Mouse (Mus musculus): ENCODE data around the gene Plxnb1.

The Plxnb1 gene

DNA sequence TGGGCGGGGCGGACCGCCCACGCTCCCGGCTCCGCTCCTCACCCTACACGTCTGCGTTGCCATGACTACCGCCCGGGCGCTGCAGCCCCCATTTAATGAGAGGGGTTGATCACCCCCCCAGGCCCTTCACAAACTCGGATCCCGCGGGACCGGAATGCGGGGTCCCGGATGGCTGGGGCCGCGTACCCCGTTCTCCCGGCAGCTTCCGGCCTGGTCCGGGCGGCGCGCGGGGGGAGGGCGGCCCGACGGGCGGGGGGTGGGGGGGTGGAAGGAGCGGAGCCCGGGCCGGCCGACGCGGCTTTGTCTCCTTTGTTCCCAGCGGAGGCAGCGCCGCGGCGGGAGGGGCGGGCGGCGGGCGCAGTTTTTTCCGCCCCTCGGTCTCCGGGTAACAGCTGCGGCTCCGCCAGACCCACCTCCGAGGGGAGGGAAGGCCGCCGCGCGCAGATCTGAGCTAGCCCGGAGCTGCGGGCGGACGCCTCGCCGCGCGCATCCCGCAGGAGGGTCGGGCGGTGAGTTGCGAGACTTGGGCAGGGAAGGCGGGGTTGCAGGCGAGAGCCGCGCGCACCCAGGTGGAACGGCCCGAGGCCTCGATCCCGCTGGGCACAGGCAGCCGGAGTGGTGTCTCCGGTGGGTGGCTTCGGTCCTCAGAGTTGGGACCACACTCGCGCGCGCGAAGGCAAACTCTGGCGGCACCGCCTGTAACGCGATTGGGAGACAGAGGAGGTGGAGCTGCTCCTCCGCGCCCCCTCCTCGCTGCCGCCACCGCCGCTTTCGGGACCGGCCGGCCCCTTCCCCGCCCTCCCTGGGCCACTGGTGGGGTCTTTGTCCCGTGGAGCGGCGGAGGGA lies at the start of gene Plxnb1:
TSS of gene Plxnb1 (plus strand) at position 253 of the 846 bp plus-strand sequence.
- peak; percentile 23 to 47 for DNase-seq (ENCODE audit: low spot score in 2 of 2)

DNA sequence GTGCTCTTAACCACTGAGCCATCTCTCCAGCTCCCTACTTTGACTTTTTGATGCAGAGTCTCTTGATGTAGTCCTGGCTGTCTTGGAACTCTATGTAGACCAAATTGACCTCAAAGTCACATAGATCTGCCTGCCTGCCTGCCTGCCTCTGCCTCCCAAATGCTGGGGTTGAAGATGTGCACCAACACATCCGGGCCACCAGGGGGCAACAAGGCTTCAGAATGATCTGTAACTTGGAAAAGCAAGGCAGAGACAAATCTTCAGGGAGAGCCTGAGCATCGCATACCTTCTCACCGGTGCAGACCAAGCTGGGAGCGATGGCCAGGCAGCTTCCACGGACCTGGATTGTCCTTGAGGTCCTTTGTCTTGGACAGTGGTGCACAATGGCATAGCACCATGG lies 48.9 kb upstream of the Plxnb1 start:
- DNase-seq (ENCODE audit: low spot score in 2 of 2) = peak; percentile 51 to 79

DNA sequence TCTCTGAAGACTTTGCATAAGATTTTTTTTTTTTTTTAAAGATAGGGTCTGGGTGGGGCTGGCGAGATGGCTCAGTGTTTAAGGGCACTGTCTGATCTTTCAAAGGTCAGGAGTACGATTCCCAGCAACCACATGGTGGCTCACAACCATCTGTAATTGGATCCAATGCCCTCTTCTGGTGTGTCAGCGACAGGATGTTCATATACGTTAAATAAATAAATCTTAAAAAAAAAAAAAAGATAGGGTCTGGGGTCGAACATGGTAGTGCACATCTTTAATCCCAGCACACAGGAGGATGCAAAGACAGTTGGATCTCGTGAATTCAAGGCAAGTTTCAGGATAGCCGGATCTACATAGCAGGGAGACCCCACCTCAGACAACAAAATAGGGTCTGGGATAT lies 45.9 kb upstream of the Plxnb1 start:
- DNase-seq (ENCODE audit: low spot score in 2 of 2) = no peak

DNA sequence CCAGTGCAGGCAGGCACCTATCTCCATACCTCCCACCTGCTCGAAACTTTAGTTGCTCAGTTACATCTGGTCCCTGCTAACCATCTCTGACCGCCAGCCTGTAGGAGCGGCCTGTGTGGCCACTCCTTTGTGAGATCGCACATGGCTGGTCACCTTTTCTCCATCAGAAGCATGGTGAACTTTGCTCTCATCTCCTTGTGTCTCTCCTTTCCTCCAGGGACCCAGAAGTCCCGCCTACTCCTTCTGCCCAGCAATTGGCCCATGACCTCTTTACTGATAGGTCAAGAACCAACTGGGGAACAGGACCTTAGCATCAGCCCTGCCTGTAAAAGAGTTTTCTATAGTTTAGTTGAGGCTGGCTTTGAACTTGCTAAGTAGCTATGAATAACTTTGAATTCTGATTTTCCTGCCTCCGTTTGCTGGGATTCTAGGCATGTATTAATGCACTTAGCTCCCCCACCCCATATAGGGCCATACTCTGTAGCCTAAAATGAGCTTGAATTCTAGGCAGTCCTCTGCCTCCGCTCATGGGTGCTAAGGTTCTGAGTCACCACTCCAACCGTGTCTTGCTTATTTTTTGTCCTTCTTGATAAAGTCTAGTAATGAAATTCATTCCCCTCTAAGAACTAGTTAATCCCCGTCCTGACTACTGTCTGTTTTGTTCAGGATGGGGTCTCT lies 45.1 kb upstream of the Plxnb1 start:
- DNase-seq (ENCODE audit: low spot score in 2 of 2) = peak; percentile 4 to 36

GRCm38 (mm10) chr9:109050674-109050997 lies 44.6 kb upstream of the Plxnb1 start:
- DNase-seq (ENCODE audit: low spot score in 2 of 2) = peak in 1 of 2 experiments; percentile 6

GRCm38 (mm10) chr9:109051011-109051501 lies 44.1 kb upstream of the Plxnb1 start:
- DNase-seq (ENCODE audit: low spot score in 2 of 2) = peak; percentile 21 to 45

DNA sequence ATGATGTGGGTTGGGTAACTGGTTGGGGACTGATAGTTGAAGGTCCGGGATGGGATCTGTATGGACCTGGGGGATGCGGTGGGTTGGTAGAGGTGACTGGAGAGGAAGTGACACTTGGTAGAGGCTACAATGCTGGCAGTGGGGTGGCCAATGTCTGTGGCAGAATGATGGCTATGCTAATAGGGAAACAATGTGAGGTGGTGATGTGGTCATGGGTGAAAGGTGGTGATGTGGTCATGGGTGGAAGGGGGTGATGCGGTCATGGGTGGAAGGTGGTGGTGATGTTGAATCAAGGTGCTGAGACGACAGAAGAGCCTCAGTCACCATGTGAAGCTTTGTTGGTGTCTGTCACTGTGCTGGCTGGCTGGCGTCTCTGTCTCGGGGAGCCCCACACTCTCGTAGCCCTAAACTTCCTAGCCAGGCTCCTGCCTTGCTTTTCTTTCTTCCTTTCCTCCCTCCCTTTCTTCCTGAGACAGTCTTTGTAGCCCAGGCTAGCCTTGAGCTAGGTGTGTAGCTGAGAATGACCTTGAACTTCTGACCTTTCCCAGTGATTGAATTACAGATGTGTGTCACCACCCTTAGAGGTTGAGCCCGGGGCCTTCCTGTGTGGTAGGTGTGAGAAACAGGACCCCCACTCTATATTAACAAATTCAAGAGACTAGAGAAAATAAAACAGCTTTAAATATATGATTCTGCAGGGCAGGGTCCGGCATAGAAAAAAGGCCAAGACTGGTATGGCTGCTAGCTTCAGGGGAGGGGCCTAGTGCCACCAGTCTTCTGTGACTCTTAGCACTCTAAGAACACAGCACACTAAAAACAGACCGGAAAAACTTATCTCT lies 43.3 kb upstream of the Plxnb1 start:
- peak; percentile 3 to 56 for DNase-seq (ENCODE audit: low spot score in 2 of 2)

DNA sequence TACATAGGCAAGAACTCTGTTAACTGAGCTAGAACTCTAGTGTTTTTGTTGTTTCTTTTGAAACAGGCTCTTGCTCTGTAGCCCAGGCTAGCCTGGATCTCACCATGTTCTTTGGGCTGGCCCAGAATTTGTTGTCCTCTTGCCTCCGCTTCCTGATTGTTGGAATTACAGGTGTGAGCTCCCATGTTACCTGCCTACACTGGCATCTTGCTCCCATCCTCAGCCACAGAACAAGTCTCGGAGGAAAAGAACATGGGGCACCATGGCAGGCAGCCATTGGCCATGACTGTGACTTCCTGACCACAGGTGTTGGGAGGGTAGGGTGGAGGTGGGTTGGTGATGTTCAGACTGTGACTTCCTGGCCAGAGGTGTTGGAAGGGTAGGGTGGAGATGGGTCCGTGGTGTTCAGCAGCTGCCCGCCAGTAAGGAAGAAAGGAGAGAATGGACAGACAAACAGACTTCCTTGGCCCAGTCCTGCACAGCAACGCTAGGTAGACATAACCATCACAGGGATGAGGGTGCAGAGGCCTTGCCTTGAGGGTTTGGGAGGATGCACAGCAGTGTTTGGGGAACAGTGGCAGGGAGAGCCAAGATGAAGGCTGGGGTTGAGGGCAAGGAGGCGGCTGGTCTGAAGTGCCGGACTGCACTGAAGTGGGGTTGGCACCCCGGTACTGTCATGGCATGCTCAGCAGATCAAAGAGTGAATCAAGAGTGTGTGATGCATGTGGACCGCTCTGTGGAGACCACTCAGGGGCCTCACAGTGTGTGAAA lies 42.5 kb upstream of the Plxnb1 start:
- DNase-seq (ENCODE audit: low spot score in 2 of 2) = peak in 1 of 2 experiments; percentile 13

DNA sequence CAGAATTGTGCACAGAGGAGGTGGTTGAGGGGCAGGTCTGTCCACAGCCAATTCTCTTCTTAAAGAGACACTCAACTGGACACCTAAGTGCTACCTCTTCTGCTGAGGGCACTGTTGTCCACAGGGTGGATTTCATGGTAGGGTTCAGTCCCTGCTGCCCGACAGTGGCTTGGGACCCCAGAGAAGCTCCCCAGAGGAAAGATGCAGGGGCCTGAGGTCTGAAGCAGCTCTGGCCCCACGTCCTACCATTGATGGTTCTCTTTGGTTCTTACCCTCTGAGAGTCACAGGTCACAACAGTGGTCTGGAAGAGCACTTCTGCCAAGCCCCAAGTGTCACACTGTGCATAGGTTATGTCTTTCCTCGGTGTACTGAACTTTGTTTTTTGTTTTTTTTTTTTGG lies 41.8 kb upstream of the Plxnb1 start:
- peak in 1 of 2 experiments; percentile 10 for DNase-seq (ENCODE audit: low spot score in 2 of 2)

DNA sequence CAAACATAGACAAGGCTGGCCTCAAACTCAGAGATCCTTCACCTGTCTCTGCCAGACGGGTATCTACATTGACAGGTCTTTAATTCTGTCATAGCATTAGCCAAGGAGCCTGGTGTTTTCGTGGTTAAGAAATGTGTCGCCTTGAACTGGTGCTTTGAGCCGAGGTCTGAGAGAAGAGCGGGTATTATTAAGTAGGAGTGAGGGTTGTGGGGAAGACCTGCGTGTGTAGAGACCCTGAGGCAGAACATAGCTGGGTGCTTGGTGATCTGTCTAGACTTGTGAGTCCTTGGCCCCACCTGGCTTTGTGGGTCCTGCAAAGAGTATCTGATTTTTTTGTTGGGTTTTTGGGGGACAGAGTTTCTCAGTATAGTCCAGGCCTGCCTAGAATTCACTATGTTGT lies 41.3 kb upstream of the Plxnb1 start:
- peak; percentile 6 to 11 for DNase-seq (ENCODE audit: low spot score in 2 of 2)

DNA sequence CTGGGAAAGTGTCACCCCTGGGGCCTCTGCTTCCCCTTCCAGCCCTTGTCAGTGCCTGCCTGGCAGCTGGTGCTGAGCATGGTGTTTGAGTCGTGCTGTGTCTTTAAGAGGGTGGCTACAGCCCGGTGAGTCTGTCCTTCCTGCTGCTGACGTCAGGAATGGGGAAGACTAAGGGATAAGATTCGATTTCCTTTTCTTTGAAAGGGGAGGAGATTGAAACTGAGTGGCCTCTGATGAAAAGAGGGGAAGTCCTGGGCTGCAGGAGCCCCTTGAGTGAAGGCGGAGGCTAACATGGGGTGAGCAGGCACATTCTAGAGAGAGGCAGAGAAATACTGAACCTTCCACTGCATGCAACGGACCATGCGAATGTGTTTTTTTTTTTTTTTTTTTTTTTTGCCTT lies 40.5 kb upstream of the Plxnb1 start:
- peak; percentile 43 to 56 for DNase-seq (ENCODE audit: low spot score in 2 of 2)

DNA sequence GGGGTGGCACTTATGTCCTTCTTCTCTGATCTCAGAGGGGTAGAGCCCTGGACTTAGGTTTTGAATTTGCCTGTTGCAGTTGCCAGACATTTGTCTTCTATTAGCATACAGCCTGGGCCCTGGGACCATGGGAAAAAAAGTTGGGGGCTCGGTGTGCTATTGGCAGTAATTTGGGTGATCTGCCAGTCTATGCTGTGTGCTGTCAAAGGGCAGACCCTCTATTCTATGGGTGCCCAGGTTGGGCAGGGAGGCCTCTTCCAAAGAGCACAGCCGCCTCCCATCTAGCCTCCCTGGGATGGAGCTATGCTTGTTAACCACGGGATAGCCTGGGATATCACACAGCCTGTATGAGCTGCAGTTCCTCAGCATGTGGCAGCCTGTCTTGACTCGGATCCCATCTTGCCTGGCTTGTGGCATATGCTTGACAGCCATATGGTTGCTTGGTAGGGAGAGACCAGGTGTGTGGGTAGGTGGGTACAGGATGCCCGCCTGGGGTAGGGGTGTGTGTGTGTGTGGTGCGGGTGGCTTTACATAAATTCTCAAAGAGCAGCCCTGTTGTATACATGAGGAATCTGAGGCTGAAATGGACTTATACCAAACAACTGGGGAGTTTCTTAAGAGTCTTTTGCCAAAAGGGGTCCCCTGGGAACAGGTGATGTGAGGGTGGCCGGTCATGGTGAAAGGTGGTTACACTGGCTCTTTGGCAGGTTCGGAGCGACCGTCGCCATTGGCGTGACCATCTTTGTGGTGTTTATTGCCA lies 39.7 kb upstream of the Plxnb1 start:
- DNase-seq (ENCODE audit: low spot score in 2 of 2) = peak; percentile 13 to 16

GRCm38 (mm10) chr9:109056081-109056690 lies 39.0 kb upstream of the Plxnb1 start:
- peak; percentile 7 to 18 for DNase-seq (ENCODE audit: low spot score in 2 of 2)

DNA sequence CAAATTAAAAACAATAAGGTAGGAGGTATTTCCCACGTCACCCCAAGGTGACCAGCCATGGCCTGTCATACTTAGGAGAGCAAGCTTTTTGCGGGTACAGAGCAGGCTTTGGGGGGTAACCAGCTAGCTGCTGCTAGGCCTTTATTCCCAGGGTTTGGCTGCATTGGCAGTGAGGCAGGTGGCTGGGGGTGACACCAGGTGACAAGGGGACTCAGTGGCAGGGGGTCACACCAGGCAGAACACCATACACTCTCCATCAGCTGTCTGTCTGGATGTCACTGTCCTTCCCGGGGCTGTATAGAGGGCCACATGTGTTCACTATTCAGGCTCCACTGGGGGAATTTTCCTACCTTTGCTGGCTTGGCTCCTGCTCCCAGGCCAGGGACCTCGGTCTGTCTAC lies 38.3 kb upstream of the Plxnb1 start:
- peak; percentile 9 to 14 for DNase-seq (ENCODE audit: low spot score in 2 of 2)

DNA sequence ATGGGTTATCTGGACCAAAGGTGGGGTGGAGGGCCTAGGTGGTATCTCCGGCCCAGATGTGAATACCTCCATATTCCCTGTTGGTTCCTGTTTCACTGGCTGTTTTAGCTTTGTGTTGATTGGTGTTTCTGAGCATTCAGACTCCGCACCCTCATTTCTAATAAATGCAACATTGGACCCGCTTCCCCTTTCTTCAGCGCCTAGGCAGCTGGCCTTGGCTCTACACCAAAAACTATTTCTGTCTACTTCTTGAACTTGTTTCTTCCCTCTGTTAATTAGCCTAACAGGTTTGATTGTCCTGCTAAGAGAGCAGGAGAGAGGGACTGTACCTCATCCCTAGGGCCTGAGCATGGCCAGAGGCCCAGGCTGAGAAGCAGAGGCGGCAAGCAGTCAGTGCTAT lies 37.6 kb upstream of the Plxnb1 start:
- DNase-seq (ENCODE audit: low spot score in 2 of 2) = peak; percentile 8 to 23

- DNase-seq (ENCODE audit: low spot score in 2 of 2) = no peak
Observed at GRCm38 (mm10) chr9:109058006-109058765, 37.0 kb upstream of the Plxnb1 start.

DNA sequence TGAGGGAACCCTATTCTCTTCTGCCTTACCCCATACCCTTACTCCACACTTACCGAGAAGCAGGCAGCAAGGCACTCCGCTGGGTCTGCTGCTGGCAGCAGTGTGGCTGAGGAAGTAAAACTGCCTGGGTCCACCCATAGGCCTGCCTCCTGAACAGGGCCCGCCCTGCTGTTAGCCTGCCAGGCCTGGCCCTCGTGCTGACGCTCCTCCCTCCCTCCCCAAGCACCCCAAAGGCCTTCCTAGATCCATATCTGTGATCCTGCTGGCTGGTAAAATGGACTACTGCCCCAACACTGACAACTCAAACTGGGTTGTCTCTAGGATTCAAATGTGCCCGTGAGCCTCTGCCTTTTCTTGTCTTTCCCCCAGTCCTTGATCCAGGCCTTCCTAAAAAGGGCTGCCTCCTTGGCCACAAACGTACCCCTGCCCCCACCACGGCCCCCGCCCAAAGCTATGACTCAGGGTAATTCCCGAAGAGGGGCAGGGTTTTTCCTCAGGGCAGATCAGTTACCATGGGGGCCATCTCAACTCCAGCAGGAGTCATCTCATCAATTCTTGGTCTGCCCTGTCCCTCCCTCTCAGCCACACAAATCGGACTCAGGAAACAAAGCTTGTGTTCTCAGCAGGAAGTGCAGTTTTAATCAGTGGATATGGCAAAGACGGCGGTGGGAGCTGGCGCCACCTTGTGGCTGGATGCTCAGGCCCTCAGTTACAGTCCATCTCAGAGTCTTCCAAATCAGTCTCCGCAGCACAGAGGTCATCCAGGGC lies 35.9 kb upstream of the Plxnb1 start, which contains the start of gene Trex1:
TSS of gene Trex1 (minus strand) at position 599 of the 768 bp plus-strand sequence.
- peak; percentile 81 to 91 for DNase-seq (ENCODE audit: low spot score in 2 of 2)

DNA sequence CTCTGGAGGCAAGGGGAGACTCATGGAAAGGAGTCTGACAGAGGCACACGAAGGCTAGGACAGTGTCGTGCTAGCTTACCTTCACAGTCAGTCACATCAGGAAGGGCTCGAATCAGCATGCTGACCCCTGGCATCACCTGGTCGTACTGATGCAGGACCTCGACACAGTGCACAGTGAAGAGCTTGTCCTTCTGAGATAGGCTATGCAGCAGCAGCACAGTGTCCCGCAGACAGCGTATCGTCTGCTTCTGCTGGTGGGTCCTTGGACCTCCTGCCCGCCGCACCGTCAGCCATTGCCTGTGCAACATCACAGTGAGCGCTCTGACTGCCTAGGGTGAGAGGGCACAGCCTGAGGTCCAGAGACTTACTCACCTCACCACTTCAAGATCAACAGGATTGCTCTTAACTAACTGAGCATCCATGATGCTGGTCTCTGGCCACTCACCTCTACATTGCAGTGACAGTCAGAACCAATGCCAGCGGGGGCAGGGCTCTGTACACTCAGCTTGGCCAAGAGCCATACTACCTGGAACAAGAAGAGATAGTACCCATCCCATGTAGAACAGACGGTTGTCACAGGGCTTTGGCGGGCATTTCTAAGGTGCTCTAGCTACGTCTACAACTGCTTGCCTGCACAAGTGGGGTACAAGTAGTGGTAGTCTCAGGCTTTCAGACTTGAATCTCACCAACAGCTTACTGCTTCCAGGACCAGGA lies 34.8 kb upstream of the Plxnb1 start:
- DNase-seq (ENCODE audit: low spot score in 2 of 2) = peak in 1 of 2 experiments; percentile 25

Data from spleen, postnatal 10 days (tissue).